Mouse (Mus musculus) spleen, adult 12 weeks (tissue): Measurements from ENCODE around the gene Ezh1.
"Not testable (repeated sequence)": the region's sequence is repeated elsewhere in the genome, so short reads cannot be mapped to it uniquely, and the experiment has no call there.

Source experiments
- DNase-seq: peaks from one replicate; pipeline ENCODE4 v3.0.0; 2022; ENCODE audit warnings: low spot score

Ezh1 gene

GRCm38 (mm10) chr11:101168301-101168980, 57.8 kb downstream of the Ezh1 start:
- DNase-seq, result no peak

DNA sequence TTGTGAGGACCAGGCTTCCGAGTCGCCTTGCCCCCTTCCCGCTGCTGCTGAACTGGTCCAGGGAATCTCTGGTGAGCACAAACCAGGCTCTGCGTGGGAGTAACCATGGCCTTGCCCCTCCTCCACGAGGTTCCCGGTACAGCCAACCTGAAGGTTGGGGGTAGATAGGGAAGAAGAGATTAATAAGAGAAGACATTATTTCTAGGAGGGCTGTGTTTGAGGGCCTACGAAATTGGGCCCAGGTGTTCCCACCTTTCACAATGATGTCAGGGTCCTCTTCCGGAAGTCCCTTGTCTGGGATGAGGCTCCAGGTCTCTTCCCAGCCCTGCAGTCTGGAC, 58.3 kb downstream of the Ezh1 start:
- no peak for DNase-seq

DNA sequence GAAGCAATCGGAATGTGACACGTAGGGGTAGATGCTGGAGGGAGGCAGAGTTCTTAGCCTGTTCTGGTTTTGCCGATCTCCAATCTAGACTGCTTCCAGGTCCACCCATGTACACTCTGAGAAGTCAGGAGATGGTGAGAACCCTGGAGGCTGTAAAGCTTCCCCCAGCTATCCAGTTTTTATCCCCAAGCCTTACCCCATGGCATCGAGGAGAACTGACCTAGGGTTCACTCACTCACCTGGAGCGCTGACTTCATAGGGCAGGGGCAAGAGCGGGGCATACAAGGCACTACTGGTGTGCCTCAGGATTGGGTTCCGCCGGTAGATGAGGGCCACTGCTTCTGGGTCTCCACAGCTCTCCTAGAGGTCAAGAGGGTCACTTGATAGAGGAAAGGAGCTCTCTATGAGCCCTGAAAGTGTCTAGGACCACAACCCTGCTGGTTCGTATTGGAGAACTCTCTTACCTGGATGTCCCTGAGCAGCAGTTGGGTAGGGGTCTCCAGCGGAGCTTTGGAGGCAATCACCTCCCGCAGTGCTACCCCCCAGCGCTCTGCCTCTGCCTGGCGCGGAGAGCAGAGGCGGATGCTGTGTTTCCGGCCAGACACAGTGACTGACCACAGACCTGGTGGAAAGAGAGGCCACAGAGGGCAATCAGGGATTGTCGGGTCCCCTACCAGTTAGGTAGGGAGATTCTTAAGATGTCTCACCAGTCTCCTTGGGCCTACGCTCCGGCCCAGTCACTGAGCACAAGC, 58.9 kb downstream of the Ezh1 start:
- DNase-seq, result no peak

DNA sequence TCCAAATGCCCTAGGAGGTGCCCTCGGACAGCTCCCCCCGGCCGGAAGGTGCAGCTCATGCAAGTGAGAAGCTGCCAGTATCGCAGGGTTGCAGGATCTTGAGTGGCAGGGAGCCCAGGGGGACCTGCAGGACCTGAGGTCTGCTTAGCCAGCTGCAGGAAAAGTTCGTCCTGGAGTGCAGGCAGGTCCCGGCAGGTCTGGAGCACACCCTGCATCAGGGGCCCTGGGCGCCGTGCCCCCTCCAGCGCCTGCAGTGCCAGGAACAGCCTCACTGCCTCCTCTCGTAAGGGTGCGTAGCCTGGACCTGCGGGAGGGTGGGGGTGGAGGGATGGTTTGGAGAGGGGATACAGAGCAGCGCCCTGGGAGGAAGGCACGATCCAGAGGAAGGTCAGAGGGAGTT, 59.9 kb downstream of the Ezh1 start:
- DNase-seq, result no peak

GRCm38 (mm10) chr11:101164677-101165580, 61.3 kb downstream of the Ezh1 start:
- no peak for DNase-seq

DNA sequence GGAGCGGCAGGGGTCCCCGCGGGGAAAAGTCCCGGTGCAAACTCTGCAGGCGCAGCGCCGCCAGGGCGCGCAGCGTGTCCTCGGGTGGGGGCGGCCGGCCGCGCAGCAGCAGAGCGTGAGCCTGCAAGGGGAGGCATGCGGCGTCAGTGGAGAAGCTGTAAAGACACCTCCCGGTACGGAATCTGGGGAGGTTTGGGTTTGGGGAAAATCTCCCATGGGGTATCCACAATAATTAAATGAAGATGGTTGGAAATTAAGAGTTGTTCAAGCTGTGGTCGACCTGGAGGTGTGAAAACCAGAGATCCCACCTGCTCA, 62.0 kb downstream of the Ezh1 start:
- DNase-seq, result no peak

DNA sequence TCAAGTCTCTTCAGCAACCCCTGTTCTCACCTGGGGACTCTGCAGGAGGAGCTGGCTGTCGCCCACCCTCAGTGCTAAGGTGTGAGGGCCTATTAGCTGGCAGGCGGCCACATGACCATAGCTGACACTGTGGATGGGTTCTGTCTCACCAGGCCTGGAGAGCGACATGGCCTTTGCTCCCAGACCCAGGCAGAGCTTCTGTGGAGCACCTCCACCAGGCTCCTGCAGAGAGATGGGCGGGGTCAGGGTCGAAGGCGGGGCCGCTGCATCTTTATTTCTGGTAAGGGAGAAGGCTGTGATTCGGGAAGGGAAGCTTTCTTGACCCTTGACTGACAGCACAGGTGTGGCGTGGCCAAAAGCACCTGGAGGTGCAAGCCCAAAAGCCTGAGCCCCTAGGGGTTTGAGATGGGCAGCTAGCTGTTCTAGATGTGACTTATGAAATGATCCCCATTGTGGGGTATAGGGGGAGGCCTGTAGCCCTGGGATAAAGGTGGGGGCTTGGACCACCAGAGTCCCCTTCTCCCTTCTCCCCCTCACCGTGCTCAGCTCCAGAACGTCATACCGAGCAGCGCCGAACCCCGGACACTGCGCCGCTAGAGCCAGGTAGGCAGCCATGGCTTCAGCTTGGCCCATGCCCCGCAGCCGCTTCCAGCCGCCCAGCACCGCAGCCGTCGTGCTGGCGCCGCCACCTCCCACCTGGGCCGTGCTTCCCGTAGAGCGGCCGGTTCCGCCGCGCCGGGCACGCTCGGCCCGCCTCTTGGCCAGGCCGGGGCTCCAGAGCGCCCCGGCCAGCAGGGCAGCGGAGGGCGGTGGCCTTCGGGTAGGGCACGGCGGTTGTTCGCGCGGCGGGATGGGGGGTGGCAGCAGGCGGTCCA, 62.5 kb downstream of the Ezh1 start:
- no peak for DNase-seq

DNA sequence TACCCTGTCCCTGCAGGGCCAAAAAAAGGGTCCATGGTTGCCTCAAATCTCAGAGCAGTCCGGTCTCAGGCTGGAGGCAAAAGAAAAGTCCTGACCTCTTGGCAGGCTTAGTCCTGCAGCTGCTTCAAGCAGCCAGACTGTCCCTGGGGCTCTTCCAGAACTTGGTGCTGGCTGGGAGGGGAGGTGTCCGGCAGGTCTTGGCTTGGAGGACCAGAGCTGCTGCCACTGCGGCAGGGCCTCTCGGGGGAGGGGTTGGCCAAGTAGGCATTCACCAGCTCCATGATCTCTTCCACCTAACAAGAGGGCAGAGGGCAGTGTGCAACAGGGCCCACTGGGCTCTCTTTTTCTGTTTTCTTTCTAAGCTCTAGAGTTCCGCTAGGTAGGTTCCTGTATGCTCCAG, 63.5 kb downstream of the Ezh1 start:
- no peak for DNase-seq

GRCm38 (mm10) chr11:101162301-101162700, 64.0 kb downstream of the Ezh1 start:
- DNase-seq, result no peak

GRCm38 (mm10) chr11:101161551-101161950, 64.7 kb downstream of the Ezh1 start:
- DNase-seq, result no peak

GRCm38 (mm10) chr11:101160981-101161505, 65.2 kb downstream of the Ezh1 start:
- not testable (repeated sequence) for DNase-seq

- not testable (repeated sequence) for DNase-seq
Observed at GRCm38 (mm10) chr11:101160151-101160550, 66.1 kb downstream of the Ezh1 start.

DNA sequence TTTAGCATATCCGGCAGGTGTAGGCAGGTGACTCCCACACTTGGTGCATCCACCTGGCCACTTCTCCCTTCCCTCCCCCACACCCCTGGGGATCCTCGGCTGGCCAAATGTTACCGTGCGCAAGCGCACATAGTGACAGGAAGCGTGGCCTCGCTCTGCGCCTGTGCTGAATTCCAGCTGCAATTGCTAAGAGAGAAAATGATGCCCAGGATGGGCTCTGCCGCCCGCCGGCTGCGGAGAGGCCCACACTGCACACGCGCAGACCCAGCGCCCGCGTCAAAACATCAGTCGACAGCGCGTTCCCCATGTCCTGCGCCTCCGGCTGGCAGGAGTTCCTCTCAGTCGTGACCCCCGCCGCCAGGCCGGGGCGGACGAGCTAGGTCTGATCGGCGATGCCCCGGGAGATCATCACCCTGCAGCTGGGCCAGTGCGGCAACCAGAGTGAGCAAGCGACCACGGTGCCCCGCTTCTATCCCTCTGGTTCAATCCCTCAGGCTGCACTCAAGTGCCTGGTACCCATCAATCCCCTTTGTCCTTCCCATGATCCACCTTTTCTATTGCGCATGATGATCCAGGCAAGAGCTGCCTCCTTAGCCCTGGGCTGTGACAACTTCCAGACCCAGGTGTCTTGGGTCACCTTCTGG, 70.4 kb downstream of the Ezh1 start, which contains the start of gene Tubg2:
Gene Tubg2 (plus strand): TSS at position 180 of the 644 bp plus-strand sequence.
- DNase-seq, result peak; percentile 33

- no peak for DNase-seq
Observed at GRCm38 (mm10) chr11:101155151-101155550, 71.1 kb downstream of the Ezh1 start.

- DNase-seq, result no peak
Observed at GRCm38 (mm10) chr11:101154648-101155047, 71.6 kb downstream of the Ezh1 start.

- no peak for DNase-seq
Observed at GRCm38 (mm10) chr11:101152825-101153224, 73.4 kb downstream of the Ezh1 start.

GRCm38 (mm10) chr11:101151063-101151462, 75.2 kb downstream of the Ezh1 start:
- DNase-seq, result no peak

GRCm38 (mm10) chr11:101149178-101150105, 76.8 kb downstream of the Ezh1 start:
- no peak for DNase-seq

GRCm38 (mm10) chr11:101148751-101149150, 77.5 kb downstream of the Ezh1 start:
- DNase-seq, result no peak

DNA sequence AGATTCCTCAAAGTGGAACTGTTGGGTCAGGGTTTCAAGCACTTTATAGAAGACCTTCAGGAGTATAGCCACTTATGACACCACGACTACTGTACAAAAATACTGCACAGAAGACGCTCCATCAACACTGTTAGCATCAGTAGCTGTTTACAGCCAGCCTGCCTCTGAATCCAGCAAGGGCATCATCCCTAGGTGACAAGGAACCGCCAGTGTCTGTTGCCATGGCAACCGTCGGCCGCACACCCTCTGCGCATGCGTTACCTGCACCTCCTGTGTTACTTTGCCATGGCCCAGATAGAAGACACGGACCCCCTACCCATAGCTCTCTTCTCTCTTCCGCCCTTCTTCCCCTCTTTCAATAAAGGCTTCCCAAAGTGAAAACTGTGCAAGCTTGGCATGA, 79.9 kb downstream of the Ezh1 start:
- DNase-seq, result no peak
